Mouse (Mus musculus) urinary bladder, adult 2 months (tissue): ENCODE data around the gene Nr5a2. TPM values are rescaled to one million over a fixed set of nuclear protein-coding genes. Genes with fewer than 3 reads are reported as not detected.

Source experiments
- DNase-seq: peaks from one replicate; pipeline ENCODE4 v3.0.0; 2022; ENCODE audit warnings: low spot score
- polyA plus RNA-seq: library from polyadenylated mRNA; depleted of rRNA; stranded (reverse); fragments of >200 nt; gene quantifications from 2 replicates; pipeline ENCODE4 v1.2.3, GENCODE M21; 2012

The Nr5a2 gene
- polyA plus RNA-seq, 1 experiment, result 1.3 TPM

- DNase-seq, result no peak
Observed at GRCm38 (mm10) chr1:136910144-136910543, 50.1 kb downstream of the Nr5a2 start.

DNA sequence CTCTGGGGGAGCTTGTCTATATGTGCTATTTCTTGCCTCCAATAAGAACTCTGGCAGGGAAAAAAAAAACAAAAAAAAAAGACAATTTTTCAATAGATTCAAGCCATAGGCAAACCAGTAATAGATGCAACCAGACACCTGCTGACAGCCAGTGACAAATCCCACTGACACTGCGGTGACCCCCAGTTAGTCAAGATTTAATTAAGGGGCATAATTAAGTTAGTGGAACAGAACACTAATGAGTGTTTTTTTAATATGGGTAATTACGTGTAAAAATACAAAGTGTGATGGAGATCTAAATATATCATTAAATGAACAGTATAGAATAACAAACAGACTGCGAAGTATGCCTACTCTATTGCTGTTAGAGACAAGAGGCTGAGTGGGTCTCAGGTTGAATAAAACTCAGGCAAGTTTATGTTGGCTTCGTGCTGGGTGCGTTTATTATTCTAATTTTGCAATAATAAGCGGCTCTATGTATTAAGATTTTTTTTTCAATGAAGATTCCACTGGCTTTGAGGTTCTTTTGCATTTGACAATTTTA is 50.7 kb downstream of the Nr5a2 start:
- no peak for DNase-seq

- no peak for DNase-seq
Observed at GRCm38 (mm10) chr1:136898130-136898529, 62.1 kb downstream of the Nr5a2 start.

GRCm38 (mm10) chr1:136896351-136896750 is 63.9 kb downstream of the Nr5a2 start:
- no peak for DNase-seq

GRCm38 (mm10) chr1:136895877-136896276 is 64.4 kb downstream of the Nr5a2 start:
- no peak for DNase-seq

- DNase-seq, result no peak
Observed at GRCm38 (mm10) chr1:136894753-136895152, 65.5 kb downstream of the Nr5a2 start.

DNA sequence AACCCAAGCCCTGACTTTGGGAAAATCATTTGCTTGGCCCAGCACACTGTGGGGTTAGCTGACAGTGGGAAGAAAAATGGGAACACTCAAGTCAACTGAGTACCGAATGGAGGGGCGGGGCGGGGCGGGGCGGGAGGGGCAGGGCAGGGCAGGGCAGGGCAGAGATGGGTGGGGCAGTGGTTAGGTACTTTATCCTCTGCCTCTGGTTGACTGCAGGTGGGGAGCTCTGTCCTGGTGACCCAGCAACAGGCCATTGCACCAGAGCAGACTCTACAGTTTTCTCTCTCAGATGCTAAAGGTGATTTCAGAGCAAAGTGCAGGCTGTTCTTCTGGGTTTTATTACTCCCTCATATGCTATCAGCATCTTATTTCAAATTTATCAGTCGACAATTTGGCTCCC is 67.1 kb downstream of the Nr5a2 start:
- no peak for DNase-seq

GRCm38 (mm10) chr1:136890439-136890838 is 69.8 kb downstream of the Nr5a2 start:
- no peak for DNase-seq

GRCm38 (mm10) chr1:136888704-136889103 is 71.5 kb downstream of the Nr5a2 start:
- no peak for DNase-seq

- no peak for DNase-seq
Observed at GRCm38 (mm10) chr1:136886678-136887077, 73.6 kb downstream of the Nr5a2 start.

GRCm38 (mm10) chr1:136883458-136884174 is 76.6 kb downstream of the Nr5a2 start:
- DNase-seq, result no peak

GRCm38 (mm10) chr1:136880260-136880659 is 80.0 kb downstream of the Nr5a2 start:
- no peak for DNase-seq

GRCm38 (mm10) chr1:136875006-136875405 is 85.2 kb downstream of the Nr5a2 start:
- no peak for DNase-seq

DNA sequence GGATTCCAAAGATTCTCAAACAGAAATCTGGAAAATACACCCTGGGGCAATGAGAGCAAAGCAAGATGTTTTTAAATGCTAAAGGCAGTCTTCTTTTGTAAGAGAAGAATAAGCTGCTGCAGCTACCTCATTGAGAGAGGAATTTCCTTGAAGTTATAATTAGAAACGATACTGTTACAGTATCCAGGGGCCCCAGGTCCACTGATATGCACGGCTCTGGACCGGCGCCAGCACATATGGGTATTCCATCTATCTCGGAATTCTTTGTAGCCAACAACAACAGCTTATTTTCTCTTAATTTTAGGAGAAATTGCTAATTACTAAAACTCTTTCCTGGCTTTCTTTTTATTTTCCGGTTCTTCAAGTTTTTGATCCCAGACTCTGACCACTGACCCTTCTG is 91.3 kb downstream of the Nr5a2 start:
- no peak for DNase-seq

GRCm38 (mm10) chr1:136868285-136868684 is 92.0 kb downstream of the Nr5a2 start:
- DNase-seq, result no peak

DNA sequence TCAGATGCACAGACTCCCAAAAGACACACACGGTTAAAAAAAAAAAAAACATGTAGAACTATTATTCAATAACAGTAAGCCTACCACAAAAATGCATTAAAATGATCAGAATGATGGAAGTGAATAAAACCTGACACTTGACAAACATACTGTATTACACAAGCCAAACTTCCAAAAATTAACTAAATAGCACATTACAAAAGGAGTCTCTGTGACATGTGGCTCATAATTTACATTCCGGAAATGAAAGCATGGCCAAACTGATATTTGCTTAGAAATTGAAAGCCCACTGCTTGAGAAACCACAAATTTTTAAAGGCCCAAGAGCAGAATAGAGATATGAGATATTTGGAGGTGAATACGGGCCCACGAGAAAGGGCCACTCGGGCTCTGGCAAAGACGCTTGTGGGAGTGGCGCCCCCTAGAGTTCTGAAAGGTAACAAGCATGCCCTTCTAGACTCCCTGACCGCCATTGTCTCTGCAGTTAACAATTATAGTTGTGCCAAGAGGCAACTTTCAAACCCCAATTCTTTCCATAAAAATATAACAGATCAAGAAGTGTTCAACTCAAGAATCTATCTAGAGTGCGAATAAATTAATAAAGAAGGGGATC is 93.7 kb downstream of the Nr5a2 start:
- DNase-seq, result no peak

DNA sequence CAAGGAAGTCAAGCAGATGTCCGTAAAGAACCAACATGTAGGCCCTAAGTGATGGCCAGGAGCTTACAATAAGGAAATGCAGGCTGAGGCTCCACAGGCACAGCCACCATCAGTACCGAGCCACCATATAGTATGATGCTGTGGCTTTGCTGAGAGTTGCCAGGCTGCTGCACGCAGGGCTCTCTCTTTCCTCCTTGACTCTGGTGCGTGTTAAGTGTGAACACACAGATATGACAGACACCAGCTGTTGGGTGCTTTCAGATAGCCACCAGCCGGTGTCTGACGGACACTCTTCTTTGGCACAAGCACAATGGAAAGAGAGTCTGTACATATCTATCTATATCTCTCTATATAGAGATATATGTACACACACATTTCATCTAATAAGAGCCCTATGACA is 97.0 kb downstream of the Nr5a2 start:
- DNase-seq, result no peak

GRCm38 (mm10) chr1:136859454-136859853 is 100.8 kb downstream of the Nr5a2 start:
- DNase-seq, result no peak

DNA sequence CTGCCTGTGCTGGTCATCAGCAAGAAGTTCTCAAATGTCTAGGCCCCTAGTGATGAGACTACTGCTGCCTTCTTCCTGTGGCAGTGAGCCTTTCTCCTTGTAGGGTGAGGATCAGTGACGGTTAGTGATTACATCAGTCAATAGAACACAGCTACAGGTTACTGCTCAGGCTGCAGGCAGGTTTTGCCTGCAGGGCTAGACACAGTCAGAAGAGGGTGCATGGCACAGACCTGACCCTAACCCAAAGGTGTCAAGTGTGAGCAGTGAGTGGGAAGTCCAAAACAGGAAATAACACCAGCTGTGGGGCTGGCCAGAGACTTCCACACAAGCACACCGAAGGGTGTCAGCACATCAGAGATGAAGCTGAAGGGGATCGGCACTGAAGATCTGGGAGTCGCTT is 101.5 kb downstream of the Nr5a2 start:
- DNase-seq, result no peak

- DNase-seq, result no peak
Observed at GRCm38 (mm10) chr1:136856104-136856503, 104.1 kb downstream of the Nr5a2 start.

GRCm38 (mm10) chr1:136848791-136849190 is 111.5 kb downstream of the Nr5a2 start:
- no peak for DNase-seq

DNA sequence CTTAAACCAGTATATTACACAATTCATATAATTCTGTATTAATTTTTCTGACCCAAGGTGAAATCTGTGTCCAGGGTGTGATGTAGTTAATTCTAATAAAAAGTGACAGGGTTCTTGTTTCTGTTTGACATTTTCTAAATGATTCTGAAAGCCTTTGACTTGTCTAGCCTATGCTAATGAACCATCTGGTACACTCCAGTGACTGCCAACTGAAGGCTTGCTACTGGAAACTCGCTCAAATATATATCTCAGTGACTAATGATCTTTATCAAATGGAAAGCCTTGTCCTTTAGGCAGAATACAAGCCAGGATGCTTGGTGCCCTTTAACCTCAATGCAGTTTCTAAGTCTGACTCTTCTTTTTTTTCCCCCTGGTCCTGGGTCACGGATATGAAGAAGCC is 114.2 kb downstream of the Nr5a2 start:
- no peak for DNase-seq

- DNase-seq, result no peak
Observed at GRCm38 (mm10) chr1:136845341-136845740, 114.9 kb downstream of the Nr5a2 start.
